Mouse (Mus musculus) stomach, embryonic 14.5 days (tissue): ENCODE data around the gene Aurkb. TPM values are rescaled to one million over a fixed set of nuclear protein-coding genes. Genes with fewer than 3 reads are reported as not detected.

Source experiments
- ATAC-seq: fragments of 200-750 bp; cut with Nextera tagmentation; 2 replicates; pipeline ENCODE4 v1.8.0; 2017; ENCODE audit warnings: low read depth, moderate TSS enrichment; ENCODE audit not compliant: insufficient number of reproducible peaks, insufficient read depth, low FRiP score
- H3K27ac ChIP-seq: fragments of 300-500 bp; sonication (generic); 2 replicates; pipeline ENCODE4 v1.5.1; 2014; ENCODE audit warnings: mild to moderate bottlenecking, low read length, moderate library complexity, mixed read lengths
- H3K27me3 ChIP-seq: fragments of 300-500 bp; sonication (generic); 2 replicates; pipeline ENCODE4 v1.6.1; 2014; ENCODE audit warnings: low read length, control low read depth, mixed read lengths; ENCODE audit not compliant: control insufficient read depth, insufficient read depth
- H3K36me3 ChIP-seq: fragments of 300-500 bp; sonication (generic); 2 replicates; pipeline ENCODE4 v1.6.1; 2014; ENCODE audit warnings: mild to moderate bottlenecking, control low read depth, low read length, moderate library complexity, mixed read lengths; ENCODE audit not compliant: control insufficient read depth, insufficient read depth
- H3K4me1 ChIP-seq: fragments of 300-500 bp; sonication (generic); 2 replicates; pipeline ENCODE4 v1.6.1; 2014; ENCODE audit warnings: low read length, control low read depth, mixed read lengths; ENCODE audit not compliant: control insufficient read depth, insufficient read depth
- H3K4me2 ChIP-seq: fragments of 300-500 bp; sonication (generic); replicated peaks from 2 replicates; pipeline ENCODE4 v1.6.1; 2014; ENCODE audit warnings: low read depth, low read length, control low read depth
- H3K4me3 ChIP-seq: fragments of 300-500 bp; sonication (generic); 2 replicates; pipeline ENCODE4 v1.5.1; 2014; ENCODE audit warnings: low read depth, low read length, control low read depth
- H3K9ac ChIP-seq: fragments of 300-500 bp; sonication (generic); replicated peaks from 2 replicates; pipeline ENCODE4 v1.6.1; 2014; ENCODE audit warnings: low read depth, mild to moderate bottlenecking, control low read depth, low read length, moderate library complexity, mixed read lengths
- H3K9me3 ChIP-seq: fragments of 300-500 bp; sonication (generic); 2 replicates; pipeline ENCODE4 v1.6.1; 2016; ENCODE audit warnings: low read depth, low read length, control low read depth; ENCODE audit not compliant: control insufficient read depth
- WGBS: fragments of 180-500 bp; shearing (Covaris S2); extraction: QIAGEN DNeasy Blood & Tissue Kit; methylation state at CpG from one replicate; pipeline ENCODE4 v1.1.7; 2014; 5-methylcytosine and 5-hydroxymethylcytosine counted together
- polyA plus RNA-seq: library from polyadenylated mRNA; unstranded; fragments of >200 nt; fragmentation: Nextera tagmentation; extraction: Ambion mirVana; gene quantifications from 2 replicates; pipeline ENCODE4 v1.2.1, GENCODE M21; 2014

The Aurkb gene
- polyA plus RNA-seq, 1 experiment from 2014 or later = 153 TPM

DNA sequence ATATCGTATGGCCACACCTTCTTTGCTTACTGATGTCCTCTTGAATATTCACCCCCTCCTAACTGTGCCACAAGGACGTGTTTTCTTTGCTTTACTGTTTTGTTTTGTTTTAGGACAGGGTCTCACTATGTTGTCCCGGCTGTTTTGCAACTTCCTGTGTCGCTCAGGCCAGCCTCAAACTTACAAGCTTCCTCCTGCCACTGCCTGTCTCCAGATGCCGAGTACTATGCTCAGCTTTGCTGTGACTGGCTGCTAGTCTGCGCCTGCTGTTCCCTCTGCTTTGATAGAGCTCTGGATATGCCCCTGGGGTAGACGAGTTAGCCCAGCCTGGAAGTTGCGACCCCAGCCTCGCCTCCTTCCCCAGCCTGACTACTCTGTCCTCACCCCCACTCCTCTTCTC is 11.9 kb upstream of the Aurkb start:
- Histone ChIP-seq H3K27me3 (no peaks in the 10 kb centered on the region), H3K9me3 (no peaks in the 10 kb centered on the region), H3K4me2 (no peak overlapping the region), H3K27ac (no peak overlapping the region), H3K4me1 (peaks cover 20% of the 10 kb centered on the region; the same call in 1 of the 2 replicates), H3K36me3 (peaks cover 63% of the 10 kb centered on the region), H3K9ac (no peak overlapping the region), H3K4me3 (no peak overlapping the region)
- WGBS = 74% methylated on average over 9 of the region's 9 CpGs
- no peak for ATAC-seq

DNA sequence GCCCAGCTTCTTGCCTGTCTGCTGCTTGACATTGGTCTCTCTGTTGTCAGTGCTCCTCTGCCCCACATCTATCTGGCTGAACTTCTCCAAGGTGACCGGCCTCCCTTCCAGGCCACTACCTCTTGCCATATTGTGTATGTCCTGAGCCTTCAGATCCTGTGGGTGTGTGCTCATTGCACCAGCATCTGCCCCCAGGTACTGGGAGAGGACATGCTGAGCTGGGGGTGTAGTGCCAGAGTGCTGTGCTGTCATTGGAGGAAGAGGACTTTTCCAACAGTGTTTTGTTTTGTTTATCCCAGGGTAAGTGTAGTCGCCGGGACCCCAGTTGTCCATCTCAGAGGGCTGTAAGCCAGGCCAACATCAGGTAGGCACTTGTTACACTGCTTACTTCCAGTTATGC is 10.9 kb upstream of the Aurkb start:
- Histone ChIP-seq H3K27ac (no peak overlapping the region), H3K4me1 (peaks cover 29% of the 10 kb centered on the region), H3K36me3 (peaks cover 53% of the 10 kb centered on the region), H3K4me3 (no peak overlapping the region), H3K9ac (no peak overlapping the region), H3K9me3 (no peaks in the 10 kb centered on the region), H3K4me2 (no peak overlapping the region), H3K27me3 (no peaks in the 10 kb centered on the region)
- ATAC-seq = no peak
- 86% methylated on average over 3 of the region's 3 CpGs for WGBS

DNA sequence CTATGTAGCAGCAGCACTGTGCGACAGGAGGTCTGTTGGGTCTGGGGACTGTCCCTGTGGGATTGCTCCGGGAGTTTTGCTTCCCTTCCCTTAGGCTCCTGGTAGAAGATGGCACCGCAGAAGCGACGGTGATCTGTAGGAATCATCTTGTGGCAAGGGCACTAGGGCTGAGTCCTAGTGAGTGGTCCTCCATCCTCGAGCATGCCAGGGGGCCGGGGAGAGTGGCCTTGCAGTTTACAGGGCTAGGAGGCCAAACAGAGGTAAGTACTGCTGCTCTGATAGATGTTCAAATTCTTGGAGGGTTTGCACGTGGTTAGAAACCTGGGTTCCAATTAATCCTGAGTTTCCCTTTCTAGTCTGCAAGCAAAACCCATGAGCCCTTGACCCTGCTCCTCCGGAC is 10.0 kb upstream of the Aurkb start:
- ATAC-seq = no peak
- H3K27me3 ChIP-seq = no peaks in the 10 kb centered on the region
- H3K4me1 ChIP-seq = peaks cover 29% of the 10 kb centered on the region
- 80% methylated on average over 9 of the region's 9 CpGs for WGBS
- H3K4me3 ChIP-seq = 0 out of 2 replicates have a peak overlapping the region, but pooled peaks have one; percentile 86
- H3K4me2 ChIP-seq = no peak overlapping the region
- H3K9ac ChIP-seq = no peak overlapping the region
- peak overlapping the region; percentile 69 for H3K27ac ChIP-seq
- H3K9me3 ChIP-seq = no peaks in the 10 kb centered on the region
- peaks cover 46% of the 10 kb centered on the region for H3K36me3 ChIP-seq

DNA sequence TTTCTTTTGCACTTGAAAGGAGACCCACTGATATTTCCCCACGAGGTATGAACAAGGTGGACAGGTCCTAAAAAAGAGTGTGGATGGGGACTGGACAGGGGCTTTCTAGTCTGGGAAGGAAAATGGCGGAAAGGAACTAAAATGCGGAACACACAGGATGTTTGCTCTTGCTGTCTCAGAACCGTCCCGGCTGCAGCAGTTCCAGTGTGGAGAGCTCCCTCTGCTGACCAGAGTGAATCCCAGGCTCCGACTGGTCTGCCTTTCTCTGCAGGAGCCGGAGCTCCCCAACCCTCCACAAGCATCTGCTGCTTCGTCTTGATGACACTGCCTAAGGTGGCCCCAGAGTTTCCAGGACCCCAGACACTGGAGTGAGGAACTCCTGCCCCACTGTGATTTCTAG is 9.6 kb upstream of the Aurkb start:
- WGBS = 5% methylated on average over 8 of the region's 8 CpGs
- Histone ChIP-seq H3K9ac (0 out of 2 replicates have a peak overlapping the region, but pooled peaks have one; percentile 18), H3K27me3 (no peaks in the 10 kb centered on the region), H3K4me2 (peak overlapping the region; percentile 45; the same call in 1 of the 2 replicates), H3K9me3 (no peaks in the 10 kb centered on the region), H3K36me3 (peaks cover 42% of the 10 kb centered on the region), H3K4me1 (peaks cover 29% of the 10 kb centered on the region), H3K4me3 (peak overlapping the region; percentile 86; the same call in 1 of the 2 replicates), H3K27ac (peak overlapping the region; percentile 69)
- ATAC-seq = peak; percentile 33; the same call in 1 of the 2 replicates

DNA sequence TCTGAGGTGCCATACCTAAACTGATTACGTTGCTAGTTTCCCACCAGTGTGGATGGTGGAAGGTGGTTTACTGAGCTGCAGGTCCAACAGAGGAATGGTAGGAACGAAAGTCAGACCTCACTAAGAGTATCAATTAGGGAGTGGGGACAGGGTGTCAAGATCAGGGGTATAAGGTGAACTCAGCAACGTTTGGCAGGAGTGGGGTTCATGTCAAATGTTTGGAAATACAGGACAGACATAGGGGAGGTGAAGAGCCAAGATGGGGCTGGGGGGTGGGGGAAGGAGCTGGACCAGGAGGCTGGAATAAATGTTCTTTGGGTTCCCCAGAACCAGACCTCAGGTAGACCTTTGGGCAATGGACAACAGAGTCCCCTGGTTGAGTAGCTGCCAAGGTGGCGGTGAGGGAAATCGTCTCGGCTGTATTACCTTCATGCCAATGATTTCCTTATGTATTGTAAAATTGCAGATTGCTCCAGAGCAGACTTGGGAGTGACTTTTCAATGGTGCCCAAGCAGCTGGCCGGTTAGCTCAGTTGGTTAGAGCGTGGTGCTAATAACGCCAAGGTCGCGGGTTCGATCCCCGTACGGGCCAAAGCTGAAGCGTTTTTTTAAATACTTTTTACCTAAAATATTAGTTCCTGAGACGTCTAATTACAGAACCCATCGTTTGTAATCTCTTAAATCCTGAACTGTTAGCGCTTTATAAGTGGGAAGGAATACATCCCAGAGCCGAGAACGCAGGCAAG is 8.8 kb upstream of the Aurkb start:
- peak overlapping the region; percentile 86 for H3K4me3 ChIP-seq
- WGBS = 7% methylated on average over 20 of the region's 20 CpGs
- H3K27ac ChIP-seq = peak overlapping the region; percentile 85
- peak overlapping the region; percentile 58 for H3K9ac ChIP-seq
- ATAC-seq = no peak
- H3K27me3 ChIP-seq = no peaks in the 10 kb centered on the region
- H3K9me3 ChIP-seq = no peaks in the 10 kb centered on the region
- H3K4me1 ChIP-seq = peaks cover 29% of the 10 kb centered on the region
- peak overlapping the region; percentile 45 for H3K4me2 ChIP-seq
- peaks cover 34% of the 10 kb centered on the region for H3K36me3 ChIP-seq

DNA sequence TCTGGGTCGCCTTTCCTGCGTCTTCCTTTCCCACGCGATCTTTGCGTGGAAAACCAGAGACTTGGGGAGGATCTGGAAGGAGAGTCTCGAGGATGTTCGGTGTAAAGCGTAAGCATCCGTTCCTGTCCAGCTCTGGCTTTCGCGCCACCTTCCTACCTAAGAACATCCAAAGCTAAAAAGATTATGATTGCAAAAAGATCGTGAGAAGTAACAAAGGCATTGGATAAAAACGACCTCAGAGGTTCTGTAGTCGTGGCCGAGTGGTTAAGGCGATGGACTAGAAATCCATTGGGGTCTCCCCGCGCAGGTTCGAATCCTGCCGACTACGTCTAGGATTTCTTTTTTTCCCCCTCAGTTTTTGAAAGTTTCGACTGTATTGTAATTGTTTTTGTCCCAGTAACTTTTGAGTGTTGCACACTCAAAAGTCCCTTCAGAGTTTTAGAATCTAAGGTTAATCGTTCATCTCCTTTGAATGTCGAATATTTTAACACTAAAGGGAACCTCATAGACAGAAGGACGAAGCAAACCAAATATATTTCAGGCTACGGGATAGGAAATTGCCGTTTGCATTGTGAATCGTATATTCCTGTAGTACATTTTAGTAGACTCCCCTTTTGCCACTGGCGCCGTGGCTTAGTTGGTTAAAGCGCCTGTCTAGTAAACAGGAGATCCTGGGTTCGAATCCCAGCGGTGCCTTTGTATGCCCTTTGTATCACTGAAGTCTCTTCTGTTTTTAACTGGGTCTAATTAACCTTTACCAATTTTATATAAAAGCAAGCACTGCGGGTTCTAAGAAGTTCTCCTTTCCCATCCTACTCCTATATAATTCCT is 8.0 kb upstream of the Aurkb start:
- Histone ChIP-seq H3K36me3 (peaks cover 29% of the 10 kb centered on the region), H3K27ac (peak overlapping the region; percentile 85), H3K27me3 (no peaks in the 10 kb centered on the region), H3K4me3 (peak overlapping the region; percentile 86), H3K4me2 (peak overlapping the region; percentile 45), H3K9ac (peak overlapping the region; percentile 58), H3K9me3 (no peaks in the 10 kb centered on the region), H3K4me1 (peaks cover 29% of the 10 kb centered on the region)
- peak; percentile 33; the same call in 1 of the 2 replicates for ATAC-seq
- under 1% methylated on average over 34 of the region's 34 CpGs for WGBS

DNA sequence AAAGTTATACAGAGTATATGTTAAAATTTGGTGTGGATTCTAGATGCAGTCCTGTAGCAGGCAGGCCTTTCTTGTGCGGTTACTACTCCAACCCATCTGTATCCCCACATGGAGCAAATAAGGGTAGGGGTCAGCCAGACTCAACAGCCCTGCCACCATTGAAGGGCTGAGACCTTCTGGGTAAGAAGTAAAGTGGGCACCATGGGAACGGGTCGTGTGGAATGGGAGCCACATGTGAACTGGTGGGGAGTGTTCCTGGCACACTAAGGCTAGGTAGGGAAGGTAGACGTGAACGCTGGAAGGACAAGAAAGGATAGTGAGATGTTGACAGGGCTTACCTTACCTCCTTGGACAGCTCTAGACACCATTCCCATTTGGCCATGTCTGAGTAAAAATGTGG is 7.3 kb upstream of the Aurkb start:
- no peak overlapping the region for H3K9ac ChIP-seq
- 74% methylated on average over 5 of the region's 5 CpGs for WGBS
- ATAC-seq = no peak
- H3K4me2 ChIP-seq = peak overlapping the region; percentile 38; the same call in 1 of the 2 replicates
- H3K36me3 ChIP-seq = peaks cover 22% of the 10 kb centered on the region
- no peak overlapping the region for H3K4me3 ChIP-seq
- no peaks in the 10 kb centered on the region for H3K27me3 ChIP-seq
- H3K9me3 ChIP-seq = no peaks in the 10 kb centered on the region
- no peak overlapping the region for H3K27ac ChIP-seq
- H3K4me1 ChIP-seq = peaks cover 29% of the 10 kb centered on the region

DNA sequence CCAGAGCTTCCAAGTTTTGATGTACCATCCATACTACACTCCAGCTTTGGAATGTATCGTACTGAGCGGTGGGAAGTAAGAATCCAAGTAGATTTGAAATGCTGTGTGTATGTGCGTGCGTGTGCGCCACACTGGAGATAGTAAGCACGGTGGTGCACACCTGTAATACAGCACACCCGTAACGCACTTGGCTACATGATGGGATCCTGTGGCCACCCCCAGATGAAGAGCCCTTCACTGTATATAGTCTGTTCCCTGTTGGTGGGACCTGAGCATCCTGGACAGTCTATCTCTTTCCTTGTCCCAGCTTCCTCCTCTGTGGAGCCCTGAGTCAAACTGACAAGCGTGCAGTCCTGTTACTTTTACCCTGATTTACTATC is 938 bp downstream of the Aurkb start:
- Histone ChIP-seq H3K4me2 (peak overlapping the region; percentile 65), H3K4me3 (peak overlapping the region; percentile 60), H3K9me3 (no peaks in the 10 kb centered on the region), H3K9ac (peak overlapping the region; percentile 73), H3K36me3 (peaks cover 22% of the 10 kb centered on the region), H3K4me1 (peaks cover 9% of the 10 kb centered on the region), H3K27ac (peak overlapping the region; percentile 86), H3K27me3 (no peaks in the 10 kb centered on the region)
- no peak for ATAC-seq
- WGBS = 6% methylated on average over 9 of the region's 9 CpGs
